Mouse (Mus musculus) heart, embryonic 11.5 days (tissue): ENCODE results near the gene Nav3. TPM values are rescaled to one million over a fixed set of nuclear protein-coding genes. Genes with fewer than 3 reads are reported as not detected.

Source experiments
- ATAC-seq: fragments of 200-750 bp; cut with Nextera tagmentation; replicated peaks from 2 replicates; pipeline ENCODE4 v1.8.0; 2017; ENCODE audit warnings: moderate library complexity; ENCODE audit not compliant: insufficient number of reproducible peaks, low FRiP score, low TSS enrichment
- H3K27ac ChIP-seq: fragments of 300-500 bp; sonication (generic); 2 replicates; pipeline ENCODE4 v1.5.1; 2014; ENCODE audit warnings: mild to moderate bottlenecking, low read depth, low read length
- H3K27me3 ChIP-seq: fragments of 300-500 bp; sonication (generic); 2 replicates; pipeline ENCODE4 v1.6.1; 2014; ENCODE audit warnings: mild to moderate bottlenecking, low read length, mixed read lengths; ENCODE audit not compliant: control insufficient read depth, insufficient read depth
- H3K36me3 ChIP-seq: fragments of 300-500 bp; sonication (generic); 2 replicates; pipeline ENCODE4 v1.6.1; 2014; ENCODE audit warnings: mild to moderate bottlenecking, low read length, moderate library complexity, mixed read lengths; ENCODE audit not compliant: control insufficient read depth, insufficient read depth
- H3K4me1 ChIP-seq: fragments of 300-500 bp; sonication (generic); 2 replicates; pipeline ENCODE4 v1.6.1; 2014; ENCODE audit warnings: low read length; ENCODE audit not compliant: control insufficient read depth, insufficient read depth
- H3K4me2 ChIP-seq: fragments of 300-500 bp; sonication (generic); 2 replicates; pipeline ENCODE4 v1.6.1; 2014; ENCODE audit warnings: mild to moderate bottlenecking, moderate library complexity
- H3K4me3 ChIP-seq: fragments of 300-500 bp; sonication (generic); 2 replicates; pipeline ENCODE4 v1.5.1; 2014; ENCODE audit warnings: low read depth, low read length
- H3K9ac ChIP-seq: fragments of 300-500 bp; sonication (generic); 2 replicates; pipeline ENCODE4 v1.6.1; 2014; ENCODE audit warnings: mild to moderate bottlenecking, low read depth, low read length, moderate library complexity
- H3K9me3 ChIP-seq: fragments of 300-500 bp; sonication (generic); replicated peaks from 2 replicates; pipeline ENCODE4 v1.6.1; 2016; ENCODE audit warnings: low read length; ENCODE audit not compliant: control insufficient read depth
- WGBS: fragments of 180-500 bp; shearing (Covaris S2); extraction: QIAGEN DNeasy Blood & Tissue Kit; methylation state at CpG from one replicate; pipeline ENCODE4 v1.1.7; 2014; ENCODE audit not compliant: insufficient replicate concordance; 5-methylcytosine and 5-hydroxymethylcytosine counted together
- polyA plus RNA-seq: library from polyadenylated mRNA; unstranded; fragments of >200 nt; fragmentation: Nextera tagmentation; extraction: Ambion mirVana; gene quantifications from 2 replicates; pipeline ENCODE4 v1.2.1, GENCODE M21; 2014

Nav3 gene
- polyA plus RNA-seq, 1 experiment from 2014 or later, result 1.9 TPM

- H3K9ac ChIP-seq, result no peak overlapping the region
- H3K4me1 ChIP-seq, result no peaks in the 10 kb centered on the region
- 77% methylated on average over 5 of the region's 5 CpGs for WGBS
- no peaks in the 10 kb centered on the region for H3K9me3 ChIP-seq
- no peak overlapping the region for H3K4me3 ChIP-seq
- no peaks in the 10 kb centered on the region for H3K27me3 ChIP-seq
- H3K4me2 ChIP-seq, result no peak overlapping the region
- ATAC-seq, result no peak
- H3K27ac ChIP-seq, result no peak overlapping the region
- H3K36me3 ChIP-seq, result no peaks in the 10 kb centered on the region
Observed at GRCm38 (mm10) chr10:110330030-110330429, 126.0 kb downstream of the Nav3 start.

DNA sequence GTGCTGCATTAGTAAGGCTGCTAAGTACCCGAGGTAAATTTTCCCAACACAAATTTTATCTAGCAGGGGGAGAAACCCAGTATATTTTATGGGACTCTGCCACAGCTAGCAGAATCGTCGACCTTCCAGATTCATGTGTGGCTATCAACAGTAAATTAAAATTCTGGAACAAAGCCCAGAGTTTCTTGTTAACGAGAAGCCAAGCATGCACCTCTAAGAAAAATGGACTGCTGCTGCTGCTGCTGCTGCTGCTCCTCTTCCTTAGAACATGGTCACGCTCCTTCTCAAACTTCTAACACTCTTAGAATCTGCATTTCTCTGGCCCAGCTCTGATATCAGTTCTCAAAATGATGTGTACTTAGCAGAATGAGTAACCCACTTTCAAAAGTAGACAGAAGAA is 126.4 kb downstream of the Nav3 start:
- Histone ChIP-seq H3K4me3 (no peak overlapping the region), H3K27me3 (no peaks in the 10 kb centered on the region), H3K36me3 (no peaks in the 10 kb centered on the region), H3K9ac (no peak overlapping the region), H3K9me3 (no peaks in the 10 kb centered on the region), H3K4me2 (no peak overlapping the region), H3K4me1 (no peaks in the 10 kb centered on the region), H3K27ac (no peak overlapping the region)
- WGBS, result 59% methylated on average over 5 of the region's 5 CpGs
- no peak for ATAC-seq

GRCm38 (mm10) chr10:110322082-110322632 is 133.8 kb downstream of the Nav3 start:
- 78% methylated on average over 6 of the region's 6 CpGs for WGBS

GRCm38 (mm10) chr10:110317275-110317674 is 138.7 kb downstream of the Nav3 start:
- 74% methylated on average over 5 of the region's 5 CpGs for WGBS
- no peak for ATAC-seq
- Histone ChIP-seq H3K4me2 (no peak overlapping the region), H3K36me3 (no peaks in the 10 kb centered on the region), H3K4me3 (no peak overlapping the region), H3K27ac (no peak overlapping the region), H3K4me1 (no peaks in the 10 kb centered on the region), H3K9ac (no peak overlapping the region), H3K9me3 (peaks cover 3% of the 10 kb centered on the region; the same call in 1 of the 2 replicates), H3K27me3 (no peaks in the 10 kb centered on the region)

More at GRCm38 (mm10) chr10:110322082-110322632, 133.8 kb downstream of the Nav3 start:
- Histone ChIP-seq H3K9ac (no peak overlapping the region), H3K4me3 (no peak overlapping the region), H3K27ac (no peak overlapping the region), H3K9me3 (no peaks in the 10 kb centered on the region), H3K27me3 (no peaks in the 10 kb centered on the region), H3K36me3 (no peaks in the 10 kb centered on the region), H3K4me1 (no peaks in the 10 kb centered on the region), H3K4me2 (no peak overlapping the region)
- no peak for ATAC-seq

DNA sequence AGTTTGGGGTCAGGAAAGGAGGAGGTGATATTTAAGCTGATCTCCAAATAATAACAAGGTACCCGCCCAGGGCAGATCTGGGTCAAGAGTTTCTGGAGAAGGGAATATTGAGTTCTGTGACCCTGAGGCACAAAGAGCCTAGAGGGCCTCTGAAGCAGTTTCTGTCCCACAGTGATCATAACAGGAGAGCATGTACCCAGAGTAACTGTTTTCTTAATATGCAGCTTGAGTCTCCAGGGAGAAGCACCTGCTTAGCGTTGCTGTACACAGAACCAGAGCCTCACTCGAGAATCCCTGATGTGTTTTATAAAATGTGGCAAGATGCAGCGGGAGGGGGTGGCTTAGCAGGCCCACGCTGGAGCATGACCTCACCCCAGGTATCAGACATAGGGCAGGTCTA is 141.5 kb downstream of the Nav3 start:
- Histone ChIP-seq H3K27ac (no peak overlapping the region), H3K27me3 (no peaks in the 10 kb centered on the region), H3K4me1 (no peaks in the 10 kb centered on the region), H3K9me3 (peaks cover 3% of the 10 kb centered on the region; the same call in 1 of the 2 replicates), H3K9ac (no peak overlapping the region), H3K36me3 (no peaks in the 10 kb centered on the region), H3K4me3 (no peak overlapping the region), H3K4me2 (no peak overlapping the region)
- WGBS, result 71% methylated on average over 5 of the region's 5 CpGs
- ATAC-seq, result no peak

DNA sequence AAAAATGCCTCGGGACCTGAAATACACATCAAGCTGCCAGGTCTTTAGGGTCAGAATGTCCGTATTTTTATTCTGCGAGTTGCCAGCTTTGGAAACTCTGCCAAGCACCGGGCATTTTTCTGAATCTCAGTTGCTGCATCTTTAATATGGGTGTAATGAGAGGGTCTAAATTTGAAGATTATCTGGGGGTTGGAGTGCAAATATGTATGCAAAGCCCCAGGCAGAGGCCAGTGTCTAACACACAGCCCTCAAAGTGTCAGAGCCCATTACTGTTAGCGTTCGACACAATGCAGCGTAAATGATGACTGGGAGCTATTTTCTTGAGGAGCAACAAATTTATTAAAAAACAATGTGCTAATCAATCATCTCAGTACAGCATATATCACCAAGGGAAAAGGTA is 142.0 kb downstream of the Nav3 start:
- 86% methylated on average over 7 of the region's 7 CpGs for whole genome bisulfite sequencing
- no peak for ATAC-seq
- no peak overlapping the region for H3K9ac ChIP-seq
- H3K4me1 ChIP-seq, result no peaks in the 10 kb centered on the region
- H3K9me3 ChIP-seq, result peaks cover 3% of the 10 kb centered on the region; the same call in 1 of the 2 replicates
- H3K36me3 ChIP-seq, result no peaks in the 10 kb centered on the region
- H3K4me2 ChIP-seq, result no peak overlapping the region
- H3K4me3 ChIP-seq, result no peak overlapping the region
- H3K27me3 ChIP-seq, result no peaks in the 10 kb centered on the region
- no peak overlapping the region for H3K27ac ChIP-seq

DNA sequence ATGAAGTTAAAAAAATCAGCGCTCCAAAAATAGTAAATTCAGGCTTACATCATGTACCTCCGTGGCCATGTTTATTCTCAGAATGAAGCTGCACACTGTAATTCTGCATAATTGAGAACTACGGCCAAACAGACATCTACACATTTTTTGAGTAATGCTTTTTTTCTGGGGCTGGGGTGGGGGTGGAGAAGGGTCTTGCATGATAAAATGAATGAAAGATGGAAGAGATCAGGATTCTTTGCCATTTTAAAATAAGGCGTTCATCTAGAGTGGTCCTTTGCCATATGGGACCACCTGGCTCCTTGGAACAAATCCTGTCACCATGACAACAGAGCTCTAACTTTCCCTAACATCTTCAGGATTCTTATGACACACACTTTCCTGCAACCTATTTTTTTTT is 146.5 kb downstream of the Nav3 start:
- Histone ChIP-seq H3K27ac (no peak overlapping the region), H3K9me3 (peaks cover 3% of the 10 kb centered on the region; the same call in 1 of the 2 replicates), H3K9ac (no peak overlapping the region), H3K4me1 (no peaks in the 10 kb centered on the region), H3K4me2 (no peak overlapping the region), H3K4me3 (no peak overlapping the region), H3K36me3 (no peaks in the 10 kb centered on the region), H3K27me3 (no peaks in the 10 kb centered on the region)
- ATAC-seq, result no peak
- 80% methylated on average over 4 of the region's 4 CpGs for WGBS

DNA sequence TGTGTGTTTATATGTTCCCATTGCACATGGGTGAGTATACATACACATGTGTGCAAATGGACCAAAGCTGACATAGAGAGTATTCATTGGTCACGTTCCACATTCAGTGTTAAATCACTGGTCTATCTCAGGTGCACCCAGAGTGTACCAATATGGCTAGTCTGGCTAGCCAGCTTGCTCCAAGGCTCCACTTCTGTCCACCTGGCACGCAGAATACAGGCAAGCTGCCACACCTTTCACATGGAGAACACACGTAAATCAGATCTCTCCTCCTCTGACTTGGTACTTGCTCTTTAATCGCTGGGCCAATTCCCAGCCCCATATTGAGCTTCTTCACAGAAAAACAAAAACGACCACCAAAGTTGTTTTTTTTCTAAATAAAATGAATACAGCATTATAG is 150.4 kb downstream of the Nav3 start:
- H3K9ac ChIP-seq, result no peak overlapping the region
- no peak for ATAC-seq
- 78% methylated on average over 5 of the region's 5 CpGs for WGBS
- no peaks in the 10 kb centered on the region for H3K9me3 ChIP-seq
- H3K36me3 ChIP-seq, result no peaks in the 10 kb centered on the region
- H3K4me3 ChIP-seq, result no peak overlapping the region
- no peaks in the 10 kb centered on the region for H3K4me1 ChIP-seq
- no peak overlapping the region for H3K4me2 ChIP-seq
- no peak overlapping the region for H3K27ac ChIP-seq
- no peaks in the 10 kb centered on the region for H3K27me3 ChIP-seq

DNA sequence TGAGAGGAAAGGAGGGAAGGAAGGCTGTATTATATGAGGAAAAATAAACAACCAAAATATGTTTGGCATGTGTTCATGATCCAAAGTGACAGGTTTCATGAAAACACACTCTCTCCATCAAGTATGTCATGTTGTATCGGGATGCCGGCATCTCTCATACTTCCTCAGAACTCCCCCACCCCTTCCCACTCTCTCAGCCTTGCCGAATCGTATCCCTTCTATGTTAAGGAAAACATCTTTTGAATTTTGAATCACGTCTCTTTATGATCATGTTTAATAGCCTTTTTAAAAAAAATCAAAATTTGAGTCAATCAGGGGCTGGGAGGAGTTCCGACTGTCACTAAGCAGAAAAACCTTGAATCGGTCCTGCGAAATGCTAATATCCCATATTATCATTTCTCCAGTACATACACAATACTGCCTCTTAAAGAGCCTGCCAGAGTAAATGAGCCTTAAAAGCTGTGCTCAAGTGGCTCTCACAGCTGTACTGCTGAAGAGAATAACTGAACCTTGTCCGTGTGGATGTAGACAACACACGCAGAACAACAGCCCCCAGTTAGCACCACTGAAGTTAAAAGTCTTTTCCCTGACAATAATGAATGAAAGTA is 165.9 kb downstream of the Nav3 start:
- H3K4me2 ChIP-seq, result no peak overlapping the region
- no peak overlapping the region for H3K27ac ChIP-seq
- H3K9me3 ChIP-seq, result no peaks in the 10 kb centered on the region; the same call in 1 of the 2 replicates
- no peak for ATAC-seq
- H3K4me1 ChIP-seq, result no peaks in the 10 kb centered on the region
- H3K4me3 ChIP-seq, result no peak overlapping the region
- H3K27me3 ChIP-seq, result no peaks in the 10 kb centered on the region
- no peaks in the 10 kb centered on the region for H3K36me3 ChIP-seq
- WGBS, result 85% methylated on average over 10 of the region's 10 CpGs
- H3K9ac ChIP-seq, result no peak overlapping the region
